Mouse (Mus musculus): Measurements from ENCODE around the gene Cemip. TPM values are rescaled to one million over a fixed set of nuclear protein-coding genes. Genes with fewer than 3 reads are reported as not detected.

Gene Cemip
- polyA plus RNA-seq, 1 experiment from 2014 or later, result 0.17 TPM

- no peaks in the 10 kb centered on the region for H3K9me3 ChIP-seq (replicated peaks; ENCODE audit: low read length)
- no peak for TF ChIP-seq CTCF (IDR thresholded peaks at IDR 0.05; ENCODE audit: low read depth)
- no peak overlapping the region for H3K4me3 ChIP-seq (replicated peaks; ENCODE audit: low read depth, low read length)
- H3K9ac ChIP-seq (ENCODE audit: low read depth, low read length), result no peak overlapping the region
- WGBS, result 94% methylated on average over 4 of the region's 4 CpGs
- H3K4me2 ChIP-seq (ENCODE audit: low read length), result no peak overlapping the region
- H3K4me1 ChIP-seq (replicated peaks; ENCODE audit: insufficient read depth, low read length), result no peaks in the 10 kb centered on the region
- no peak for DNase-seq (ENCODE audit: low spot score)
- ATAC-seq (replicated peaks; ENCODE audit: low FRiP score, low read depth), result no peak
- H3K27ac ChIP-seq, result no peak overlapping the region
- no peaks in the 10 kb centered on the region for H3K27me3 ChIP-seq (ENCODE audit: insufficient read depth, low read length)
- no peaks in the 10 kb centered on the region for H3K36me3 ChIP-seq (ENCODE audit: insufficient read depth, low read length)
These were observed 97.0 kb downstream of the Cemip start for GRCm38 (mm10) chr7:83989294-83989693.

- H3K4me1 ChIP-seq (replicated peaks; ENCODE audit: insufficient read depth, low read length), result no peaks in the 10 kb centered on the region
- H3K27ac ChIP-seq, result no peak overlapping the region
- WGBS, result 83% methylated on average over 2 of the region's 2 CpGs
- H3K9ac ChIP-seq (ENCODE audit: low read depth, low read length), result no peak overlapping the region
- H3K9me3 ChIP-seq (replicated peaks; ENCODE audit: low read length), result no peaks in the 10 kb centered on the region
- DNase-seq (ENCODE audit: low spot score) (no peak), ATAC-seq (replicated peaks; ENCODE audit: low FRiP score, low read depth) (no peak)
- no peaks in the 10 kb centered on the region for H3K27me3 ChIP-seq (ENCODE audit: insufficient read depth, low read length)
- no peak overlapping the region for H3K4me3 ChIP-seq (replicated peaks; ENCODE audit: low read depth, low read length)
- TF ChIP-seq CTCF (IDR thresholded peaks at IDR 0.05; ENCODE audit: low read depth), result no peak
- no peaks in the 10 kb centered on the region for H3K36me3 ChIP-seq (ENCODE audit: insufficient read depth, low read length)
- no peak overlapping the region for H3K4me2 ChIP-seq (ENCODE audit: low read length)
These were observed 100.6 kb downstream of the Cemip start for GRCm38 (mm10) chr7:83985751-83986150.

GRCm38 (mm10) chr7:83982566-83982965 lies 103.7 kb downstream of the Cemip start:
- Histone ChIP-seq H3K4me3 (replicated peaks; ENCODE audit: low read depth, low read length) (no peak overlapping the region), H3K9ac (ENCODE audit: low read depth, low read length) (no peak overlapping the region), H3K9me3 (replicated peaks; ENCODE audit: low read length) (no peaks in the 10 kb centered on the region), H3K27me3 (ENCODE audit: insufficient read depth, low read length) (no peaks in the 10 kb centered on the region), H3K36me3 (ENCODE audit: insufficient read depth, low read length) (no peaks in the 10 kb centered on the region), H3K27ac (no peak overlapping the region), H3K4me1 (replicated peaks; ENCODE audit: insufficient read depth, low read length) (no peaks in the 10 kb centered on the region), H3K4me2 (ENCODE audit: low read length) (no peak overlapping the region)
- no peak for TF ChIP-seq CTCF (IDR thresholded peaks at IDR 0.05; ENCODE audit: low read depth)
- DNase-seq (ENCODE audit: low spot score), result no peak
- ATAC-seq (replicated peaks; ENCODE audit: low FRiP score, low read depth), result no peak
- 84% methylated on average over 2 of the region's 2 CpGs for WGBS

GRCm38 (mm10) chr7:83978945-83979536 lies 107.3 kb downstream of the Cemip start:
- H3K4me2 ChIP-seq (ENCODE audit: low read length), result no peak overlapping the region
- no peak overlapping the region for H3K4me3 ChIP-seq (replicated peaks; ENCODE audit: low read depth, low read length)
- no peak overlapping the region for H3K27ac ChIP-seq
- no peak overlapping the region for H3K9ac ChIP-seq (ENCODE audit: low read depth, low read length)
- H3K4me1 ChIP-seq (replicated peaks; ENCODE audit: insufficient read depth, low read length), result no peaks in the 10 kb centered on the region
- H3K27me3 ChIP-seq (ENCODE audit: insufficient read depth, low read length), result no peaks in the 10 kb centered on the region
- DNase-seq (ENCODE audit: low spot score) (no peak), ATAC-seq (replicated peaks; ENCODE audit: low FRiP score, low read depth) (no peak)
- no peaks in the 10 kb centered on the region for H3K36me3 ChIP-seq (ENCODE audit: insufficient read depth, low read length)
- H3K9me3 ChIP-seq (replicated peaks; ENCODE audit: low read length), result no peaks in the 10 kb centered on the region
- 12% methylated on average over 1 of the region's 1 CpGs for WGBS
- no peak for TF ChIP-seq CTCF (IDR thresholded peaks at IDR 0.05; ENCODE audit: low read depth)

GRCm38 (mm10) chr7:83978410-83978809 lies 107.9 kb downstream of the Cemip start:
- 88% methylated on average over 1 of the region's 1 CpGs for WGBS
- no peak for TF ChIP-seq CTCF (IDR thresholded peaks at IDR 0.05; ENCODE audit: low read depth)

GRCm38 (mm10) chr7:83976413-83976958 lies 109.8 kb downstream of the Cemip start:
- H3K4me2 ChIP-seq (ENCODE audit: low read length), result no peak overlapping the region
- DNase-seq (ENCODE audit: low spot score) (no peak), ATAC-seq (replicated peaks; ENCODE audit: low FRiP score, low read depth) (no peak)
- H3K4me3 ChIP-seq (replicated peaks; ENCODE audit: low read depth, low read length), result no peak overlapping the region
- no peaks in the 10 kb centered on the region for H3K9me3 ChIP-seq (replicated peaks; ENCODE audit: low read length)
- H3K4me1 ChIP-seq (replicated peaks; ENCODE audit: insufficient read depth, low read length), result no peaks in the 10 kb centered on the region
- H3K36me3 ChIP-seq (ENCODE audit: insufficient read depth, low read length), result no peaks in the 10 kb centered on the region
- TF ChIP-seq CTCF (IDR thresholded peaks at IDR 0.05; ENCODE audit: low read depth), result no peak
- no peak overlapping the region for H3K27ac ChIP-seq
- no peaks in the 10 kb centered on the region for H3K27me3 ChIP-seq (ENCODE audit: insufficient read depth, low read length)
- no peak overlapping the region for H3K9ac ChIP-seq (ENCODE audit: low read depth, low read length)
- 80% methylated on average over 6 of the region's 6 CpGs for WGBS

More at GRCm38 (mm10) chr7:83978410-83978809, 107.9 kb downstream of the Cemip start:
- H3K27ac ChIP-seq, result no peak overlapping the region
- DNase-seq (ENCODE audit: low spot score) (no peak), ATAC-seq (replicated peaks; ENCODE audit: low FRiP score, low read depth) (no peak)
- H3K4me3 ChIP-seq (replicated peaks; ENCODE audit: low read depth, low read length), result no peak overlapping the region
- no peaks in the 10 kb centered on the region for H3K36me3 ChIP-seq (ENCODE audit: insufficient read depth, low read length)
- no peaks in the 10 kb centered on the region for H3K9me3 ChIP-seq (replicated peaks; ENCODE audit: low read length)
- no peaks in the 10 kb centered on the region for H3K27me3 ChIP-seq (ENCODE audit: insufficient read depth, low read length)
- H3K9ac ChIP-seq (ENCODE audit: low read depth, low read length), result no peak overlapping the region
- H3K4me1 ChIP-seq (replicated peaks; ENCODE audit: insufficient read depth, low read length), result no peaks in the 10 kb centered on the region
- no peak overlapping the region for H3K4me2 ChIP-seq (ENCODE audit: low read length)

GRCm38 (mm10) chr7:83975283-83975682 lies 111.0 kb downstream of the Cemip start:
- Histone ChIP-seq H3K4me1 (replicated peaks; ENCODE audit: insufficient read depth, low read length) (no peaks in the 10 kb centered on the region), H3K27ac (no peak overlapping the region), H3K9ac (ENCODE audit: low read depth, low read length) (no peak overlapping the region), H3K36me3 (ENCODE audit: insufficient read depth, low read length) (no peaks in the 10 kb centered on the region), H3K4me2 (ENCODE audit: low read length) (no peak overlapping the region), H3K4me3 (replicated peaks; ENCODE audit: low read depth, low read length) (no peak overlapping the region), H3K27me3 (ENCODE audit: insufficient read depth, low read length) (no peaks in the 10 kb centered on the region), H3K9me3 (replicated peaks; ENCODE audit: low read length) (no peaks in the 10 kb centered on the region)
- 76% methylated on average over 6 of the region's 6 CpGs for WGBS
- ATAC-seq (replicated peaks; ENCODE audit: low FRiP score, low read depth) (no peak), DNase-seq (ENCODE audit: low spot score) (no peak)
- no peak for TF ChIP-seq CTCF (IDR thresholded peaks at IDR 0.05; ENCODE audit: low read depth)

Data from kidney, postnatal 0 days (tissue).